Mouse (Mus musculus): Measurements from ENCODE around the gene Fnbp1l.
A peak's percentile ranks its signal among the peaks of the same experiment; 100 is the strongest.

Gene Fnbp1l

DNA sequence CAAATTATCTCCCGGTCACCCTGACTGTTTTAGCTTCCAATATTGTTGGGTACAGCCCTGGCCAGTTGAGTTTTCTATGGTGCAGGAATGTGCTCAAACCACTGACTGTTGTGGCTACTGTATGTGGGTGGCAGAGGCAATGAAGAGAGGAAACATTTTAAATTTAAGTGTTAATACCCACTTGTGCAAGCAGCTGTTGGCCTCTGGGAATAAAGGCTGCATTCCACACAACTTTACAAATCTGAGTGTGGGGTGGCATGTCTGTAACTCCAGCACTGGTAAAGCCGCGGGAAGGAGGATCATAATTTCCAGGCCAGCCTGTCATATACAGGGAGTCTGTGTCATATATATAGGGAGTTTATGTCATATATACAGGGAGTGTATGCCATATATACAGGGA is 99.2 kb downstream of the Fnbp1l start:
- Histone ChIP-seq H3K27me3 (ENCODE audit: control insufficient read depth, insufficient read depth, low read length, poor library complexity, severe bottlenecking) (no peaks in the 10 kb centered on the region), H3K36me3 (ENCODE audit: control insufficient read depth, insufficient read depth, low read length, poor library complexity, severe bottlenecking) (peaks cover 23% of the 10 kb centered on the region)
- no peak for DNase-seq (ENCODE audit: low read depth, low spot score)

DNA sequence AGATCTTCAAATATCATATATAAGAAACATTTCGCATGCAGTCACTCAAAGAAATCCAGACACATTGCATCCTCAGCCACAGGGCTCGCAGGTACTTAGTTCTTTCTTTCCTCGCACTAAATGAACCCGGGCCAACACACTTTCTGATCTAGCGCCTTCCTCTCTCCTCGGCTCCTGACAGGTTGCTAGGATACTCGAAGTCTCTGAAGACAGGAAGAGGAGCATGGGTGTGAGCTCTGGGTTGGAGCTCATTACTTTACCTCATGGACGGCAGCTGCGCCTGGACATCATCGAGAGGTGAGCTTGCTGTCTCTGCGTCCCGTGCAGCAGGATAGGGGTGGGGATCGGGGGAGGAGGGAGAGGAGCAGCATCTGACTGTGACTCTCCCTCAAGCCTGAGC is 100.4 kb downstream of the Fnbp1l start:
- Histone ChIP-seq H3K27me3 (ENCODE audit: control insufficient read depth, insufficient read depth, low read length, poor library complexity, severe bottlenecking) (no peaks in the 10 kb centered on the region), H3K36me3 (ENCODE audit: control insufficient read depth, insufficient read depth, low read length, poor library complexity, severe bottlenecking) (peaks cover 24% of the 10 kb centered on the region)
- DNase-seq (ENCODE audit: low read depth, low spot score), result no peak

DNA sequence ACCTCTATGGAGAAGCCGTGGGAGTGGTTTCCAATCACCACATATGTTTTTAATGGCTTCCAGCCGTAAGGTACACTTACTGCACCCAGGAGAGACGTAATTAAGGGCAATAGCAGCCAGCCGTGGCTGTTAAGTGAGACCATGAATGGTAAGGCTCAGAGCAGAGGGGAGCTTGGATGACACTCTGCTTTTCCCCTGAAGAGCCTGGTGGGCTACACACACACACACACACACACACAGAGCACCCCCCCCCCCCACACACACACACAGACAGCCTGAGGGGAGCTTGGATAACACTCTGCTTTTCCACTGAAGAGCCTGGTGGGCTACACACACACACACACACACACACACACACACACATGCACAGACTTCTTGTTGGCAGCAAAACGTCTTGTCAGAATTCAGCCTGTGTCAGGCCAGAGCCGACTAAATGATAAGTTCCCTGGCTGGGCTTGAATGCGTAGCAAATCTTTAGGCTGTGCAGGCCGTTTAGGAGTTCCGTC is 101.2 kb downstream of the Fnbp1l start:
- DNase-seq (ENCODE audit: low read depth, low spot score), result no peak
- peaks cover 23% of the 10 kb centered on the region for H3K36me3 ChIP-seq (ENCODE audit: control insufficient read depth, insufficient read depth, low read length, poor library complexity, severe bottlenecking)
- H3K27me3 ChIP-seq (ENCODE audit: control insufficient read depth, insufficient read depth, low read length, poor library complexity, severe bottlenecking), result no peaks in the 10 kb centered on the region

DNA sequence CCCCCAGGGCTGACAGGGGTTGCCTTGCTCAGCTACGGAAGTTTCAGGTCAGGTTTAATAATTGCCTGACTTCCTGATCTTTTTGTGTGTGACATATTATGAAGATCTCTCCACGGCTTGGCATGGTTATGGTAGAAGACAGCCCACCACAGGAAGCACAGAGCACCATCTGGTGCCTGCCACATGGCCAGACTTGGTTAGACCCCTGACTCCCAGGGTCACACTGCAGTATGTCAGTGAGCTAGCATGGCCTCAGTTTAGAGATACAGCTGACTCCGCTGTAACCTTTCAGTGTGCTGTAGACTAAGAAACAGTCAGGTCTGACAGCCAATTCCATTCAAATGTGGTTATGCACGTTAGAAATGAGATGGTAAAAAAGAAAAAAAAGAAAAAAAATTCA is 101.8 kb downstream of the Fnbp1l start:
- H3K36me3 ChIP-seq (ENCODE audit: control insufficient read depth, insufficient read depth, low read length, poor library complexity, severe bottlenecking), result peaks cover 20% of the 10 kb centered on the region
- DNase-seq (ENCODE audit: low read depth, low spot score), result no peak
- H3K27me3 ChIP-seq (ENCODE audit: control insufficient read depth, insufficient read depth, low read length, poor library complexity, severe bottlenecking), result no peaks in the 10 kb centered on the region

DNA sequence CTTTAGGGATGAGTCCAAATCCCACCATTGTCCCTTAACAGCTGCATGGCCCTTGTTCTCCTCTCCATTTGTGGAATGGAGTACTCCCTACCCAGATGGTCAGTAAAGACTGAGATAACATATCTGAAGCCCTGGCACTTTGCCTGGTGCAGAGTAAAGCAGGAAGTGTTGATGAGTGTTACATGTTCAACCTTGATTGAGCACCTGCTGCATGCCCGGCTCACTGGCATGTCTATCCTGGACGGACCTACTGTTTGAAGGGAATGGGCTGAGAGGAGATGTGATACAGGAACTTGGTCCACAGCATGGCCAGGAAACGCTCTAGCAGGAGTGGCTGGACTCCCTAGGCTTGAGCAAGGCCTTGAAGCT is 103.2 kb downstream of the Fnbp1l start:
- H3K36me3 ChIP-seq (ENCODE audit: control insufficient read depth, insufficient read depth, low read length, poor library complexity, severe bottlenecking), result peaks cover 25% of the 10 kb centered on the region
- DNase-seq (ENCODE audit: low read depth, low spot score), result no peak

DNA sequence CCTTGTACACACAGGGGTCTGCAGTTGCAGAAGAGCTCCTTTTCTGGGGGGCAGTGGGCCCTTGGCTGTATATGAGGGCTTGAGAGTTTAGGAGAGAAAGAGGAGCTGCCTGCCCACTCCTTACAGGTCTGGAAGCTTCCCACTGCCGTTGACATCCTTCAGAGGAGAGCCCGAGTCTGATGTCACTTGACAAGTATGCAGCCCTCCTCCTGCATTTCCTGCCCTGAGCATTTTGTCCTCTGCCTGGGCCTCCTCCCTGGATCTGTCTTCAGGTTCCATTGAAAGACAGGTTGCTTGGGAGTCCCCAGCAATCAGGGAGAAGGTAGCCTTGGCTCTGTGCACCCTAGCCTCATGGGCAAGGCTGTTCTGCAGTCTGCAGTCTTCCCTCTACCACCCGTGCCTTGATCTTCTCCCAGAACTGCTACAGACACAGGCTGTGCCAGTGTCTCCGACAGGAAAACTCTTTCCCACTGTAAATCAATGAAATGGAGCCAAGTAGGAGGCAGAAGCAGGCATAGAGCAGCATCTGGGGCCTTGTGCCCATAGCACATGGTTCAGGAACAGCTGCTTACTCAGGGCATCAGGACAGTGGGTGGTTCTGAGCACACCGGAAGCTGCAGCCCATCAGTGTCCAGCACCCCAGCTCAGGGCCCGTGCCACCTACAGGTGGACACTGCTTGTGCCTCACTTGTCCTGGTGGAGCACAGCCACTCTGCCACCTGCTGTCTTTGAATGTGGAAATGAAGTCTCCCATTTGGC is 103.8 kb downstream of the Fnbp1l start:
- H3K27me3 ChIP-seq (ENCODE audit: control insufficient read depth, insufficient read depth, low read length, poor library complexity, severe bottlenecking), result no peaks in the 10 kb centered on the region
- DNase-seq (ENCODE audit: low read depth, low spot score), result no peak
- peaks cover 31% of the 10 kb centered on the region for H3K36me3 ChIP-seq (ENCODE audit: control insufficient read depth, insufficient read depth, low read length, poor library complexity, severe bottlenecking)

More for the DNA sequence above, 103.2 kb downstream of the Fnbp1l start:
- H3K27me3 ChIP-seq (ENCODE audit: control insufficient read depth, insufficient read depth, low read length, poor library complexity, severe bottlenecking), result no peaks in the 10 kb centered on the region

DNA sequence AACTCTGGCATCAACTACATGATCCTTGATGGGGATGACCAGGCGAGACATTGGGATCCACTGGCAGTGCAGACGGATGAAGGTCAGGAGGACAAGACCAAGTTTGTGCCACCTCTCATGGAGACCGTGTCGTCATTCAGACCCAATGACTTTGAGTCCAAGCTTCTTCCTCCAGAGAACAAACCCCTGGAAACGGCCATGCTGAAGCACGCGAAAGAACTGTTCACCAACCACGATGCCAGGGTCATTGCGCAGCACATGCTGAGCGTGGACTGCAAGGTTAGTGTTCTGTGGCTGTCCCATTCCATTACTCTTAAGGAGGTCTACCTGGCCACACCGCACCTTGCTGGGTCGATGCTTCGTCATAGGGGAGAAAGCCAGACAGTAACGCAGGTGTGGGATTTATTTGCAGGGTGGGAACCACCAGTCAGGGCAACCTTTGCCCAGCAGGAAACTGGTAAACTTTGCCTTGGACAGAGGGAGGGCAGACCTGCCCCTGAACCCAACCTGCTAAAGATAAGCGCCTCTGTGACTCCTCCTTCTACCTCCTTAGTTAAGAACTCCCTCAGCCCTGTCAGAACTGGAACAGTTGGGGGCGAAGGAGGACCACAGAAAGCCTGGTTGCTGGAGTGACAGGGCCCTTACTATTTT is 106.7 kb downstream of the Fnbp1l start:
- no peaks in the 10 kb centered on the region for H3K27me3 ChIP-seq (ENCODE audit: control insufficient read depth, insufficient read depth, low read length, poor library complexity, severe bottlenecking)
- H3K36me3 ChIP-seq (ENCODE audit: control insufficient read depth, insufficient read depth, low read length, poor library complexity, severe bottlenecking), result peaks cover 28% of the 10 kb centered on the region
- DNase-seq (ENCODE audit: low read depth, low spot score), result no peak

DNA sequence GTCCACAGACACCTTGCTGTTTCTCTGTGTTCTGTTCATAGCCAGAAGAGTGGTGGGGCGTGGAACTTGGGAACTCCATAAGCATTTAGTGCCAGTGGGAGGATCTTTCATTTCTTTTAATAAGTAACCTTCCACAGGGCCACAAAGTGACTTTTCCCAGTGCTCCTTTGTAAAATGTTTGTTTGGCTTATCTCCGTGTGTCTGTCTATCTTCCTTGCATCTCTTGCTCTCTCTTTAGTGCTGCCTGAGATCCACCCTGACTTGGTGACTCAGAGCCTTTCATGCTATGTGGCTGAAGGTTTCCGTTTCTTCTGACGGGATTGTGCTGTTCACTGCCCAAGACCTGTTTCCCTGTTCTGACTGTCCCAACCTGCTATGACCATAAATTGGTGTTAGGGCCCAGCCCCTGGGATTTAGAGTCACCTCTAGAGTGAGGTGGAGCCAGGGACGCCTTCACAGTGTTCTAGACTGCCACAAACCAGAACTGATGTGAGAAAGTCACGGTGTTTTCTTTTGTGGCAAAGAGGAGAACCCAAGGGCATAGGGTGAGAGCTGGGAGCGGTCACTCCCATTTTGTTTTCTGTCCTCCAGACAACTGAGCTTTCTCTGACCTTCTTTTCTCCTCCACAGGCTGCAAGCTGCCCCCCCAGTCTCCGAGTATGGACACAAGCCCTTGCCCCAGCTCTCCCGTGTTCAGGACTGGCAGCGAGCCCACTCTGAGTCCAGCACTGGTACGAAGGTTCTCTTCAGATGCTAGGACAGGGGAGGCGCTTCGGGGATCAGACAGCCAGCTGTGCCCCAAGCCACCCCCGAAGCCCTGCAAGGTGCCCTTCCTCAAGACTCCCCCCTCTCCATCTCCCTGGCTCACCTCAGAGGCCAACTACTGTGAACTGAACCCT is 107.5 kb downstream of the Fnbp1l start:
- no peak for DNase-seq (ENCODE audit: low read depth, low spot score)
- Histone ChIP-seq H3K27me3 (ENCODE audit: control insufficient read depth, insufficient read depth, low read length, poor library complexity, severe bottlenecking) (no peaks in the 10 kb centered on the region), H3K36me3 (ENCODE audit: control insufficient read depth, insufficient read depth, low read length, poor library complexity, severe bottlenecking) (peaks cover 26% of the 10 kb centered on the region)

DNA sequence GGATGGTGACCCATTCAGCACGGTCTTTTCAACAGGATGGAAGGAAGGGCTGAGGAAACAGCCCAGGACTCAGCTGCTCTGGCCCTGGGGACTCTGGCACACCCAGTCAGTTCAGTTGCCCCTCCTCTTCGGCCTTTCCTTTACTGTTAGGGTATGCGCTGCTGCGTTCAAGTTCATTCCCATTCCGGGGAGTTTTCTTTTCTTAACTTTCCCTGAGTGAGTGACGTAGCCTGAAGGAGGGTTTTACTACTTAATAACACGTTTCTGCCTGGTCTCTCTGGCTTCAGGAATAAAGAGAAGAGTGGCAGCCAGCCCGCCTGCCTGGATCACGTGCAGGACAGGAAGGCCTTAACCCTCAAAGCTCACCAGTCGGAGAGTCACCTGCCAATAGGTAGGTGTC is 108.6 kb downstream of the Fnbp1l start:
- H3K36me3 ChIP-seq (ENCODE audit: control insufficient read depth, insufficient read depth, low read length, poor library complexity, severe bottlenecking), result peaks cover 27% of the 10 kb centered on the region
- no peaks in the 10 kb centered on the region for H3K27me3 ChIP-seq (ENCODE audit: control insufficient read depth, insufficient read depth, low read length, poor library complexity, severe bottlenecking)
- no peak for DNase-seq (ENCODE audit: low read depth, low spot score)

DNA sequence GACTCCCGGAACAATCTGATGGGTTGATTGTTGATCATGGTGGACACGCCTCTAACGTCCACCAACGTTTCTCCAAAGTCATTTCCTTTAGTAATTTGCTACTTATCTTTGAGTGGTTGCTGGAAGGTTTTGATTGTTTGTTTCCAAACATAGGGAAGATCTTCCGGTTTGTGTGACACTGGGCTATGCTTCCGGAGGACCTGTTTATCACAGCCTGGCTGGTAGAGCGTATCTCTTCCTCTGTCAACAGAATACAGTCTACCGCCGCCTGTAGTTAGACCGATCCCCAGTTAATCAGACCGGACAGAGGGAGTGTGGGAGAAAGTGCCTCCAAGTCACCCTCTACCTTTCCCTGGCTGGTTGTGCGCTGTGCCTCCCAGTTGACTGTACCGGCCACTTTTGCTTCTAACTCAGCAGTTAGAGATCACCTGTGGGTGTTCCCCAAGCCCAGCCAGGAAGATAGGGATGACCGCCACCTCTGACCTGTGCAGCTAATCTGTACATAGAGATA is 109.2 kb downstream of the Fnbp1l start:
- no peak for DNase-seq (ENCODE audit: low read depth, low spot score)
- peaks cover 23% of the 10 kb centered on the region for H3K36me3 ChIP-seq (ENCODE audit: control insufficient read depth, insufficient read depth, low read length, poor library complexity, severe bottlenecking)

DNA sequence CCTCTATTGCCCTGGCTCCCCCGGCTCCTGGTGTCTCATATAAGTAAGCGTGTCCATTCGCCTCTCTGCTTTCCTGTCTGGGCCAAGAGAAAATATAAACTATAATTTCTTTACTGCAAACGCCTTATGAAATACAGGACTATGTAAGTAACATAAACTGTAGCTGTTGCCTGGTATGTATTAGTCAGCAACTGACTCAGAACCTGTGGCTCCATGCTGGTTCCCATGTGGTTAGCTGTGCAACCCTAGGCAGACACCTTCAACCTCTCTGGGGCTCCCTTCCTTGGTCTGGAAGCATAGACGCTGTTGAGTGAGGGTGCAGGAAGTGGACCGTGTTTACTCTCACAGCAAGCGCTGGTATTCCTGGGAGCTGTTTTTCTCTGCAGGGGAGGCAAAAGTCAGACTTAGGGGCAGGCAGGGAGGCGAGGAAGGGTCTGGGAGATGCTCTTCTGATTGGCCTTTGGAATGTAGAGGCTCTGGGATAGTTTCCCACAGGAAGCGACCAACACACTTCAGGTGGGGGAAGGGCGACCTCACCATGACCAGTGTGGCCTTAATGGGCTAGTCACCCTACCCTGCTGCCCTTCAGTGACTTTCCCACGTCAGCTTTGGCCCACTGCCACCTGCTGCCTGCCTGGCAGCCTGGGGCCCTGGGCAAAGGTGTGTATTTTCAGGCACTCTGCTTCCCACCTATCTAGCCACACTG is 109.8 kb downstream of the Fnbp1l start:
- Histone ChIP-seq H3K27me3 (ENCODE audit: control insufficient read depth, insufficient read depth, low read length, poor library complexity, severe bottlenecking) (no peaks in the 10 kb centered on the region), H3K36me3 (ENCODE audit: control insufficient read depth, insufficient read depth, low read length, poor library complexity, severe bottlenecking) (peaks cover 20% of the 10 kb centered on the region)
- no peak for DNase-seq (ENCODE audit: low read depth, low spot score)

More for the DNA sequence above, 109.2 kb downstream of the Fnbp1l start:
- H3K27me3 ChIP-seq (ENCODE audit: control insufficient read depth, insufficient read depth, low read length, poor library complexity, severe bottlenecking), result no peaks in the 10 kb centered on the region

DNA sequence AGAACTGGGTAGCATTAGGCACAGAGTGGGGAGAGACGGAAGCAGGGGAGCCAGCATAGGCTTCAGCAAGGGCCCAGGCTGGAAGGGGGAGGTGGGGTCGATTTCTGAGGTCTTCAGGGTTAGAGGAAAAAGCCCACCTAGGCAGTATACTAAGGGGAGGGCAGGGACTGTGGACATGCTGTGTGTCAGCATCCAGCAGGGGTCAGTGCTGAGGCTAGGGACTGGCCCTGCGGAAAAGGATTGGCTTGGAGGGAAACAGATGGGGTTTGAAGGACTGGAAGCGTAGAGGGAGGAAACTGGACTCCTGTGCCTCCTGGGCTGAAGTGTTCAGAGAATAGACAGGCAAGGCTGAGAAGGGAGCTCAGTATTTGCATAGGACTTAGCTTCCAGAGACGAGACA is 110.4 kb downstream of the Fnbp1l start:
- peak; percentile 24 for DNase-seq (ENCODE audit: low read depth, low spot score)
- Histone ChIP-seq H3K36me3 (ENCODE audit: control insufficient read depth, insufficient read depth, low read length, poor library complexity, severe bottlenecking) (peaks cover 20% of the 10 kb centered on the region), H3K27me3 (ENCODE audit: control insufficient read depth, insufficient read depth, low read length, poor library complexity, severe bottlenecking) (no peaks in the 10 kb centered on the region)

DNA sequence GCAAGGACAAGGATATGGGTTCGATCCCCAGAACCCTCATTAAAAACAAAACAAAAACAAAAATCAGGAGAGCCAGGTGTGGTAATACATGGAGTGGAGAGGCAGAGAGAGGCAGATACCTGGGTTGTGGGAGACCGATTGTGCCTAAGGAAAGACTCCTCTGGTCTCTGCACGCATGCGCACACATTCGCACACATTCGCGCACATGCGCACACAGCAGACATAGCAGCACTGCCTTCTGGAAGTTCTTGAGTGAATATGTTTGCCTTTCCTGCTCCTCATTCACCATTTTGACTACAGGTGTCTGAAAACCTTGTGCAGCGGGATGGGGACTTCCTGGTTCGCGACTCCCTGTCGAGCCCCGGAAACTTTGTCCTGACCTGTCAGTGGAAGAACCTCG is 111.7 kb downstream of the Fnbp1l start:
- DNase-seq (ENCODE audit: low read depth, low spot score), result no peak
- no peaks in the 10 kb centered on the region for H3K27me3 ChIP-seq (ENCODE audit: control insufficient read depth, insufficient read depth, low read length, poor library complexity, severe bottlenecking)
- peaks cover 21% of the 10 kb centered on the region for H3K36me3 ChIP-seq (ENCODE audit: control insufficient read depth, insufficient read depth, low read length, poor library complexity, severe bottlenecking)

DNA sequence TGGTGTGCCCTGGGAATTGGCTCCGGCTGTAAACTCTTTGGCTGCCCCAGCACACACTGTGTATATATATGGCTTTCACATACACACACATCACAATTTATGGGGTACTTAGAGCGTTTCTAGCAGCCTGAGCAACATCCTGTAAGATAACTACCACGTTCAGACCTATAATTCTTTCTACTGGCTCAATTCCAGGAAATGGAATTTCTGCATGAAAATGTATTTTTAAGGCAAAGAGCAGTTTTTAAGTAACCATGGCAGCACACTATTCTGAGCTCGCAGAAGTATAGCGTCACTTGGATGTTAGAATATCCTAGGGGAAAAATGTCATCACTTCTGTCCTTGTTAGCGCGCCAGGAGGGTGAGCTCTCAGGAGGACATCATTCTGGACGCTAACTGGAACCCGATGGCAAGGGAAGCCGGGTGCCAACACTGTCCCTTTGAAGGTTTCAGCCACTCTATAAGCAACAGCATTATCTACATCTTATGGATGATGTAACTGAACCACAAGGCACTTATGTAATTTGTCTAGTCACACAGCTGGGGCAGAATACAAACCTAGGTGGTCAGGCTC is 113.1 kb downstream of the Fnbp1l start:
- no peak for DNase-seq (ENCODE audit: low read depth, low spot score)
- peaks cover 17% of the 10 kb centered on the region for H3K36me3 ChIP-seq (ENCODE audit: control insufficient read depth, insufficient read depth, low read length, poor library complexity, severe bottlenecking)
- no peaks in the 10 kb centered on the region for H3K27me3 ChIP-seq (ENCODE audit: control insufficient read depth, insufficient read depth, low read length, poor library complexity, severe bottlenecking)

Measured in splenic B cell, adult 2 months (primary cell).